Mouse (Mus musculus) heart, postnatal 14 days (tissue): ENCODE results near the gene Adam11. TPM values are rescaled to one million over a fixed set of nuclear protein-coding genes. Genes with fewer than 3 reads are reported as not detected.

Experiments
- DNase-seq, 2 experiments: peaks; one replicate each; pipeline ENCODE4 v3.0.0; 2021 to 2022
- intact Hi-C: fragments of 180-260 bp; cut with DNase I; formaldehyde crosslinking; loops from one replicate; pipeline ENCODE4 v1.15.1; 2025
- total RNA-seq, 2 experiments: library from RNA; stranded (reverse); gene quantifications; 2 replicates each; pipeline ENCODE4 v1.2.3; 2021

The Adam11 gene
- total RNA-seq, 2 experiments from 2014 or later = 4.0 to 4.4 TPM

DNA sequence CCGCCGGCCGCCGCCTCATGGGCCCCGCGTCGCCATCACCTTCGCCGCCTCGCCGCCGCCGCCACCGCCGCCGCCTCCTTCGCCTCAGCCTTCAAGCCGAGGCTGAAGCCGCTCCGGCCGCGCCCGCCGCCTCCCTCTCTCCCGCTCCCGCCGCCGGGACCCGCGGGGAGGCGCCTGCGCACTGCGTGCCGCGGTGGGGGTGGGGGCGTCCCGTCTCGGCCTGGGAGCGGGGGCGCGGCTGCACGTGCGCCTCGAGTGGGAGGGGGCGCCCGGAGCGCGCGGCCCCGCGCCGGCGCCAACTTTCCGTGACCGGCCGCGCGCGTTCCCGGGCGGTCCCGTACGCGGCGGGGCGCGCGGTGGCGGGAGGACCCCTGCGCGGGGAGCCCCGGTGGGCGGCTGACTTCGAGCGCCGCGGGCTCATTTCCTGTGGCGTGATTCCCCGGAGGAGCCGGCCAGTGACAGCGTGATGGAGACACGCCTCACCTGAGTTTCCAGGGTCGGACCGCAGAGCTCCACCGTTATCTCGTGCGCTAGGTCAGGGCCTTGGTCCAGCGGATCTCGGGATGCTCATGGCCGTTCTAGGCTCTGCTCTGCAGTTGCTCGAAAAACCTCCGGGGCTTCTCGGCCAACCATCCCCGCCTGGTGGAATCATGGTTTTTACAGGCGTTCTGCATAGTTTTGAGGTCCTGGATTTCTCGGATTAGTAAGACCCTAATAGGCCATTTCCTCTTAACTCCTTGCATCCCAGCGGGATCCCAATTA lies 58.0 kb downstream of the Adam11 start, which contains the start of gene Gjc1:
Gjc1 (minus strand) TSS at position 680 of the 762 bp plus-strand sequence.
- intact Hi-C loops = loop anchor here (2.0 kb wide), 1 partner anchor 44 kb away; no protein-coding TSS in a partner anchor
- peak; percentile 86 to 88 for DNase-seq

DNA sequence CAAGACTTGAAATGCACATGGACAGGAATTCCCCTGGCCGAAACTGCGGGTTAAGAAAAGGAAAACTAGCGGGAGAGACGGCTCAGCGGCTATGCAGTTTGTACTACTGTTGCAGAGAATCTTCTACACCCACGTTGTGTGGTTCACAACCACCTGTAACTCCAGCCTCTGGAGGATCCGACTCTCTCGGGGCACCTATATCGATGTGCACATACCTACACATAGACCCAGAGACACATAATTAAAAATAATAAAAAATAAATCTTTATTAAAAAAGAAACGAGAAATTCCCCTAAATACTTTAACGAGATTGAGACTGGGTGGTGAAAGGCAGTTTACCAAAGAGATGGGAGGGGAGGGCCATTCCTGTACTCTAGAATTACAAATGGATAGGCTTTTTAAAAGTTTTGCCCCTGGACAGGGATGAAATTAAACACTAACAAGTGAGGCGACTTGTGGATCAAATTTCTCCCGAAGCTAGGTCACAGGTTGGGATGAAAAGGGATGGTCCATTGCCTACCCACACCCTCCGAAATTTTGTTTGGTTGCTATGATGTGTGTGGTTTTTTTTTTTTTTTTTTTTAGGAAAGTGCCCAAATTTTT lies 58.6 kb downstream of the Adam11 start:
- intact Hi-C loops = loop anchor here (2.0 kb wide), 1 partner anchor 45 kb away; no protein-coding TSS in a partner anchor
- DNase-seq = no peak

DNA sequence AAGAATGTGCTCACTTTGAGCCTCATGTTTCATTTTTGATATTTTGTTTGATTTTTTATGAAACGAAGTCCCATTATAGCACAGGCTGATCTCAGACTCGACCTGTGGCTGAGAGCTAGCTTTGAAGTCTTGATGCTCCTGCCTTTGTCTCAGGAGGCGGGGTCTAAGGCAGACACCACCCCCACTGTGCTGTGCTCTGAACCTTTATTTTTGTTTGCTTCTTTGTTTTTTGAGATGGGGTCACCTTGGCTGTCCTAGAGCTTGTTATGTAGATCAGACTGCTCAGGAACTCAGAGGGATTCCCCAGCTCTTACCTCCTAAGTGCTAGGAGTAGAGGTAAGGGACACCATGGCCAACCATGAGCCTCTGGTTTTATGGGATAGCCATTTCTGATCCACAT lies 59.2 kb downstream of the Adam11 start:
- DNase-seq = no peak
- intact Hi-C loops = no loop called here

DNA sequence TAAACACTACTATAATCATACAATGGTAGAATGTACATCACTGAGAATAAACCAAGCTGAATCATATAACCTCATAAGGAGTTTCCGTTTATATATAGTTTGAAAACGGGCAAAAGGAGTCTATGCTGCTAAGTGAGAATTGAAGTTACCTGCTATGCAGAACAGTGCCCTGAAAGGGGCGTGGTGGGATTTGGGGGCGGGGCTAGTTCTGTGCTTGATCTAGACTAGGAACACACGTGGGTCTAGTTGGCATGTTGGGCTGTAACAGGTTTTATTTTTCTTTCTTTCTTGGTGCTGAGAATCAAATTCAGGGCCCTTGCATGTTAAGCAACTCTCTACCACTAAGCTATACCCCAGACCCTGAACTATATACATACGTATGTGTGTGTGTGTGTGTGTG lies 60.0 kb downstream of the Adam11 start:
- intact Hi-C loops = no loop called here
- no peak for DNase-seq

DNA sequence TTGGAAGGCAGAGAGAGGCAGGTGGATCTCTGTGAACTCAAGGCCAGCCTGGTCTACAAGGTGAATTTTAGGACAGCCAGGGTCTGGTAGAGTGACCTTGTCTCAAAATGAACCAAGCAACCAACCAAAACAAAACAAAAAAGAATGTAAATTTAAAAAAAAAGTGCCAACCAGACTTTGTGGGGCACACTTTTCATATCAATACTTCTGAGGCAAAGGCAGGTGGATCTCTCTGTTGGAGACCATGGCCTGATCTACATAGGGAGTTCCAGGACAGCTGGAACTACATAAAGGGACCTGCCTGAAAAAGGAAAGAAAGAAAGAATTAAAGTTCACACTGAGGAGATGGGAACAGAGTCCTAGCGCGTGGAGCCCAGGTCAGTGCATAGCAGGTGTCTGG lies 65.2 kb downstream of the Adam11 start:
- intact Hi-C loops = no loop called here

DNA sequence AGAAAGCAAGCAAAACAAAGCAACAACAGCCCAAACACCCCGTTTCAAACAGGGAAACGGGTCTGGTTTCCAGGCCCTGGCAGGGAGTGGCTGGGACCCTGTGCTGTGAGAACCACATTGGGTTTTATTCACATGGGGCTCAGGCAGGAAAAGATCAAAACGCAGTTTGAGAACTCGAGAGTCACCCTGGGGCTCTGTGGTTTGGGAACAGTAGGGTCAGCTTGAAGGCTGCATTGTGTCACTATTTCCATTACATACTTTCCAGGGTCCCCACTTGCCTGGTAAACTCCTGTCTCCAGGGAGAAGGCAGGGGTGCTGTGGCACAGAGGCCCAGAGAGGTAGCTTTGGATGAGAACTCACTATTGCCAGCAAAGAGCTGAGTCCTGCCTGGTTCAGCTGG lies 65.9 kb downstream of the Adam11 start:
- intact Hi-C loops = no loop called here
- DNase-seq = no peak

More for the DNA sequence above, 65.2 kb downstream of the Adam11 start:
- no peak for DNase-seq

Other genes with a start within 250 kb of the Adam11 start
- 10 to 100 TPM; 24.7 to 25.7 TPM for gene Gpatch8, start 205.0 kb upstream of the Adam11 start, total RNA-seq
- 1 to 10 TPM in 1 of 2 experiments, under 1 TPM in 1; 0.69 to 1.8 TPM for gene Gm11627, start 182.0 kb upstream of the Adam11 start, total RNA-seq
- gene Fzd2, start 157.0 kb upstream of the Adam11 start, total RNA-seq = 1 to 10 TPM; 5.6 to 7.3 TPM
- not detected for gene Meioc, start 97.7 kb upstream of the Adam11 start, total RNA-seq
- gene Ccdc43, start 63.7 kb upstream of the Adam11 start, total RNA-seq = 10 to 100 TPM; 16.0 to 18.5 TPM
- gene Gjc1, start 58.3 kb downstream of the Adam11 start, total RNA-seq = 10 to 100 TPM; 37.7 to 42.6 TPM
- 10 to 100 TPM; 20.4 to 25.4 TPM for gene Higd1b, start 74.4 kb downstream of the Adam11 start, total RNA-seq
- 10 to 100 TPM; 39.2 to 40.5 TPM for gene Eftud2, start 119.5 kb downstream of the Adam11 start, total RNA-seq
- under 1 TPM; 0.14 to 0.22 TPM for gene Ccdc103, start 119.8 kb downstream of the Adam11 start, total RNA-seq
- not detected for gene Fam187a, start 123.7 kb downstream of the Adam11 start, total RNA-seq
- gene Gfap, start 139.5 kb downstream of the Adam11 start, total RNA-seq = under 1 TPM; 0.15 to 0.36 TPM
- gene Kif18b, start 163.7 kb downstream of the Adam11 start, total RNA-seq = 1 to 10 TPM; 2.1 to 3.3 TPM
- under 1 TPM; 0.19 to 0.20 TPM for gene C1ql1, start 185.2 kb downstream of the Adam11 start, total RNA-seq